Mouse (Mus musculus): ENCODE measurements at regions not wholly inside any gene's neighbourhood (a gene's known extent, or its start where the extent isn't known, plus 50 kb on each side); places are given as distances from the start of the nearest gene placed in this dataset.

DNA sequence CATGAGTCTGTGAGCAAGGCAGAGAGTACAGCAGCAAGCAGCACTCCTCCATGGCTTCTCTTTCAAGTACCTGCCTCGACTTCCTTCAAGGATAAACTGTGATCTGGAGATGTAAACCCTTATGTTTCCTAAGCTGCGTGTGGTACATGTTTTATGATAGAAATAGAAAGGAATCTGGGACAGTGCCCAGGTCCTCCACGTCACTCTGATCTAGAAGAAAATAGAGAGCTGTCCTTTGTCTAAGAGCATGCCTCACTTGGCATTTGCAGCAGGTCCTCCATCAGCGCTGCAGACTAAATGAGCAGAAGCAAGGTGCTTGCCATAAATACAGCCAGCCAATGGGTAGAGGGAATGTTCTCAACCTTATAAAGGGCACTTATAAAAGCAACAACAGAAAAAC, 156.3 kb upstream of the Zfp618 start:
- no peak for ATAC-seq

DNA sequence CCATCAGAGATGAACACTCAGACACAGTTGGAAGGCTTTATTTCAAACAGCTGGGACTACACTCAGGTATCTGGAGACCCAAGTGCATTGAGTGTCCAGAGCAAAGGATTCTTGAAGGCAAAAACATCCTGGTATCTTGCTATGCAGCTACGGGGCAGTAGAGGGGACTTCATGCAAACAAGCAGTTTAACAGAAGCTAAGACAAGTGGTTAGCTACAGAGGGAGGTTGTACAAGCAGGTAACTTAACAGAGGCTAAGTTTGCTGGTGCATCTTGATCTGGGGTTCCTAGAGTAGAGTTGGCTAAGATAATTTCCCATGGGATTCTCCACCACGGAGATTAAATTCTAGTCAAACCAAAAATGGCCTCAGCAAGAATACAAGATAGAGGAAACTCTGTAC, 145.5 kb upstream of the Zfp618 start:
- no peak for ATAC-seq

DNA sequence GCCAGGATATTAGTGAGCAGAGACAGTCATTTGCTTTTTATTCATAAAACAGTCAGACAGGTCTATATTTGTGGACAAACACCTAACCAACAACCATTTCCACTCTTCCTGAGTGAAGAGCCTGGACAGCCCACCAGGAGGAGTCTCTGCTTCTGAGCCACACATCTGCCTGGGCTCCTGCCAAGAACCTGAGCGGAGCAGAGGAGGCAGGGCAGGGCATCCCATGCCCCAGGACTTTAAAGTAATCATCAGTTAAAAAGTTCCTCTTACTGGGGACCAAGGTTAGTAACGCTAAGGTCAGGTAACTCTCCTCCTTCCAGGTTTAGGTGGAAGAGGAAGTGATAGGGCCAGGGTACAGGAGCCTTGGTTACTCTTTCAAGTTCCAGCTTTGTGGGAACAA, 144.1 kb upstream of the Zfp618 start:
- ATAC-seq = no peak

DNA sequence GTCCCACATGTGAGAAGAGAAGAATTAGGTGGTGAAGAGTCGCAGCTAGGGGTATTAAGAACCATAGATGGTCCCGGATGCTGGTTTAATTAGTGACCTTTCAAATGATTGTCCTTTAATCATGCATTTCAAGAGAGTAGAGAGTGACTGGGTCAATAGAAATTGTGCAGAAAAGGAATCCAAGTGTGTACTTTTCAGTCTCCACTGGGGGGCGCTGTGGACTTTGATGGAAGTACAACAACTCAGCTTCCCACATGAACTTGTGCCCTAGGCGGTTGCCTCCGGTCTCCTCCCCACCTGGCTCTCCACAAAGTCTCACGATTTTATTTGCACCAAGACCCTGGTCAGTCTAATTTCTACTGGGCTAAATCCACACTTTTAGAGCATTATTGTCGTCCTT, 142.8 kb upstream of the Zfp618 start:
- no peak for ATAC-seq

DNA sequence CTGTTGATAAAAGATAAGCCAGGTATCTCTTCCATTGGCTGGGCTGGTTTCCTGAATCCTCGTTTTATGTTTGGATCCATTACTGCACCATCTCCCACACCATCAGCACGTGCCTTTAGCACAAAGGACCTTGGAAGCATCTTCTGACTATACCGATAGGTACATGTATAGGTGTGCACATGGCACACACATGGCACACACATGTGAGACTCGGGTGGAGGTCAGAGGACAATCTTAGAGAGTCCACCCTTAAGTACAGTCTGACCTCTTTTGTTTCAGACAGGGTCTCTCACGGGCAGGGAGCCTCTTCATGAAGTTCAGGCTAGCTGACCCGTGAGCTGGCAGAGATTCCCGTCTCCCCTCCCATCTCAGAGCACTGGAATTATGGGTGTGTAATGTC, 142.3 kb upstream of the Zfp618 start:
- no peak for ATAC-seq

DNA sequence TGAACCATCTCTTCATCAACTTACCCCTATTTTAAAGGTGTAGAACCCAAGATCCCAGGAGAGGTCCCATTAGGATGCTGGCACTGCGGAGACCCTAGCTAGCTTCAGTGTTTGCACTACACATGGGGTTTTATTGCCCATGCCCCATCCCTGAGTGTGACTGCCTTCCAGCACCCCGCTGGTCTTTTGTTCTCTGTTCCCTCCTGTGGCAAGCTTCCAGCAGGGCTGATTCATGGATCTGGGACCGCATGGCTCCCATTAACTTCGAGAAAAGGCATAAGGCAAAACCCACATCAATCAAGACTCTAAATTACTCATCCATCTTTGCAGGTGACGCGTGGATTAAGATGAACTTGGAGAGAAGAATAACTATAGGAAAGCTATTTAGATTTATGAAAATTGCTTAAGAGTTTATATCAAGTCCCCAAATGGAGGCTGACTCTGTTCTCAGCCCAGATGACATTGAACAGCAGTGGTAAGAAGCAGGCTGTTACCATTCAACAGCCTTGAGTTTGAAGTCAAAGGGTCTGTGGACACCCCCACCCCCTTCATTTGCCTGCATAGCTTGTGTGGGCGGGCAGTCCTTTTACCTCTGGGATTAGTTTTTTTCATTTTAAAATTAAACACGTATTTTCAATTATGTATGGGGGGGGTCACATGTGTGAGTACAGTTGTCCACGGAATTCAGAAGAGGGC, 141.7 kb upstream of the Zfp618 start:
- ATAC-seq = no peak

DNA sequence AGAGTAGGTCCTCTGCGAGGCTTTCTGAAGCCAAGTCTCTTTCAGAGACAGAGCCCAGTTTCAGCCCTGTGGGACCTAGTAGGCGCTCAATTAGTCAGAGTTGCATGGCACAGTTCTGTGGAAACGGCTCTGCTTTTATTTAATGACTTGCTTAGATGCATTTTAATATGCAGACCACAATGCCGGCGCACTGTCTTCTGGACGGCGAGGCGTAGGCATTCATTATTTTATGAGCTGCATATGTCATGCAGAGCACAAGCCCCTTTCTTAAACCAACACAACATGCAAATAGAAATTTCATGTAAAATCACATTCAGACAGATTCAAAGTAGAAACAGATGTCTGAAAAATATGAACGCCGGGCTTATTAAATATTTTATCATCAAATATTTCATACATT, 140.8 kb upstream of the Zfp618 start:
- ATAC-seq = no peak

DNA sequence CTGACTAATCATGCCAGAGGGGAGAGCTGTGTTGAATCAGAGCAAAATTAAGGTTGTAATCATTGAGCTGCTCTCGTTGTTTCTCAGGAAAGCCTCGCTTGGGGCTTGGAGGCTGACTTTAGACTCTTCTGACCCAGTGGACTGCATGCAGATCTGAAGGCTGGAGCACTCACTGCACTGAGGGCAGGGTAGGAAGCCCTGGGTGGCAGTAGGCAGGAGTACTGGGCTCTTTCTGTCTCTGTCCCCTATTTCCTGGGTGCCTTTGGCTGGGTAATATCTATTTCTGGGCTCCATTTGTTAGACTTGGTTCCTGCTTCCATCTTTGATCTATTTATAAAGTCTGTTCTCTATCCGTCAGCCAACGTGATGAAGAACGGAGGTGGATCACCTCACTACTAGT, 140.1 kb upstream of the Zfp618 start:
- ATAC-seq = no peak

DNA sequence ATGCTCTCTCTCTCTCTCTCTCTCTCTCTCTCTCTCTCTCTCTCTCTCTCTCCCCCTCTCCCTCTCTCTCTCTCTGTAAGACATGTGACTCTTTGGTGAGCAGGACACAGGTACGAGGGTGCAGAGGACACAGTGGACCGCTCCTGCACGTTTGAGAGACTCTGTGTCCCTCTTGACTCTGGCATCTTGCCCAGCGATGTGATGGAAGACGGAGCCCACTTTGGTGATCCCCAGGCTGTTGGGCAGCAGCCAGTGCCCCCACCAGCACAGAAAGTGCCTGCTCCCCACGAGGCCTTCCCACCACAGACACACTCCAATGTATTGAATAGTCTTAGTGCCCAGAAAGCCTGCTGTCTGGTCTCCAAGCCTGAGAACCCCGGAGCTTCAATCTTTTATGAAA, 136.4 kb upstream of the Zfp618 start:
- no peak for ATAC-seq

DNA sequence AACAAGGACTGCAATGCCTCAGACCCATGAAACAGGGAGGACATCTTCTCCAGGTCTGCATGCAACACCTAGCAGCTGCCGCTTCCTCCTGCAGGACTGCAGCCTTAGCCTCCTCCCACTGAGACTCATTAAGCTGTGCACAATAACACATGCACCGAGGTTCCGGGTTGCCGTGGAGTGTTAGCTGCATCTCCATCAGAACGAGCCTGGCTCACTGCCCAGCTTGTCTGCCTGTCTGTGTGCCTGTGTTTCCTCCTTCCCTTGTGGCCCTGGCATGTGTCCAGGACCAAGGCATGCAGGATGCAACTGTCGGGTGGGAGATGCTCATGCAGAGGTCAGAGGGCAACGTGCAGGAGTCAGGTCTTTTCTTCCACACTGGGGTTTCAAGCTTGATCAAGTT, 131.4 kb upstream of the Zfp618 start:
- ATAC-seq = no peak

DNA sequence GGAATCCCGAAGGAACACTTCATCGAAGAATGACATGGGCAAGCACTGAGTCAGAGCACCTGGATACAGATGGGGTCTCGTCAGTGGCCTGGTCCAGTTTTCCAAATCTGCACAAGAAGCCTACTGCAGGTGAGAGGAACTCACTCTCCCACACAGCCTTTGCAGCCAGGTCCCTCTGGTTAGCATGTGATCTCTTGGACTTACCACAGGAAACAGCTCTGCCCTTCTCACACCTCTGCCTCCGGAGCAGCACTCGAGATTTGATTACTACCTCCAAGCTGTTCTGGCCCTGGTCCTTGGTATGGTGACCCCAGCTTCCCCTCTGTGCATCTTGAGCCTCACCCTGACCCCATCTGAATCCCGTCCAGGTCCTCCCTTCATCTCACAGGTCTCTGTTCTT, 128.5 kb upstream of the Zfp618 start:
- no peak for ATAC-seq

DNA sequence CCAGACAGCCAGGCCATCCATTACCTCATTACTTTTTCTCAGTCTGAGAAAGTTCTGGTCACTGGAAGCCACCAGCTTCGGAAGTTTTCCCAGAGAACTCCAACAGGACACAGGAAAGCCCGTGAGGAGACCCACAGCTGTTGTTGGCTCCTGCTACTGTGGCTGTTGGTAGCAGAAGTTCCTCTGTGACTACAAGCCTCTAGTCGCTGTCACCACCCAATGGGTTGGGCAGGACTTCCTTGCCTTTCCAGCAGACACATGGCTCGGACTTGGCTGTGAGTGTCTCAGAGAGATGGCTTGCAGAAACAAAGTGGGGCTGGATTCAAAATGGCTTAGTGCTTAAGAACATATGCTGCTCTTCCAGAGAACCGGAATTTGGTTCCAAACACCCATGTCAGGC, 114.8 kb upstream of the Zfp618 start:
- ATAC-seq = no peak

DNA sequence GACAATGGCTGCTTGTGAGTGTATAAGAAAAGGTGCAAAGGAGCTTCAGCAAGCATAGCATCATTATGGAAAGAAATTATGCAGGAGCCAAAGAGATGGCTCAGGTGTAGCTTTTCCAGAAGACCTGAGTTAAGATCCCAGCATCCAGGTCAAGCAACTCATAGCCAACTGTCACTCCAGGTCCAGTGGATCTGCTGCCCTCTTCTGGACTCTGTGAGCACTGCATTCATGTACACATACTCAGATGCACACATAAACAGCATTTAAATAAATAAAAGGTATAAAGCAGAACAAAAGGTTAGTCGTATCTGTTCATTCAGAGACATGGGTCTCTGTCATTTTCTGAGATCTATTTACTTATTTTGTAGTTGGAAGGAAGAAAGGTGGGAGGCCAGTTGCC, 112.0 kb upstream of the Zfp618 start:
- no peak for ATAC-seq

DNA sequence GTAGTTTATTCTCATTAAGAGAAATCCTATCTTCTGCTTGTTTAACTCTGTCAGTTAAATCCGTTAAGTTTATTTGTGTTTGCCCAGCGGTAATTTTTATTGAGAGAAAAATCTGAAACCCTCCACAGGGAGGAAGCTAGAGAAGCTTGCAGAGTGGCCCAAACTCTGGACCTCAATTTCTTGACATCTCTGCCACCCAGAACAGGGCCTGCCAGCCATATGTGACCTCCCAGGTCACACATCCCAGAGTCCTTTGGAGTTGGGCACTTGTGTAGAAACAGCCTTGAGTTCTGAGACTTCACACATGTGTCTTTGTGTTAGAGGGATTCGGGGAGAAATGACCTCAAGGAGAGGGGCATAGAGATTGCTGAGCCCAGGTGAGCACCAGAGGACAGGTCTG, 109.0 kb upstream of the Zfp618 start:
- no peak for ATAC-seq

DNA sequence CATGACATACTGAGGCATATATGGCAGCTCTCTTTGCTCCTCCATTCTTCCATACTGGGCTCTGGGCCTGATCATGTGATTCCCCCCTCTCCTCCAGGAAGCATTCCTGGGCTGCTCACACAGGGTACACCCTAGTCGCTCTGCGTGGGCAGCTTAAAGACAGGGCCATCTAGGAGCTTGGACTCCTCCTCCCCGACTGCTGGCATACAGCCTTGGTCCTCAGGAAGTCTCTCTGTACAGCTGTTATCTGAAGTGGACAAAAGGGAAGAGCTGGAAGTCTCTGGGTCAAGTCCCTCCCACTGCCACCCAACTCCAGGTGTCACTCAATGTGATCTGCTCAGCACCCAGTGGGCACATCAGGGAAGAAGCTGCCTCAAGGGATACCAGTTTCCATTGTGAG, 102.6 kb upstream of the Zfp618 start:
- ATAC-seq = no peak

DNA sequence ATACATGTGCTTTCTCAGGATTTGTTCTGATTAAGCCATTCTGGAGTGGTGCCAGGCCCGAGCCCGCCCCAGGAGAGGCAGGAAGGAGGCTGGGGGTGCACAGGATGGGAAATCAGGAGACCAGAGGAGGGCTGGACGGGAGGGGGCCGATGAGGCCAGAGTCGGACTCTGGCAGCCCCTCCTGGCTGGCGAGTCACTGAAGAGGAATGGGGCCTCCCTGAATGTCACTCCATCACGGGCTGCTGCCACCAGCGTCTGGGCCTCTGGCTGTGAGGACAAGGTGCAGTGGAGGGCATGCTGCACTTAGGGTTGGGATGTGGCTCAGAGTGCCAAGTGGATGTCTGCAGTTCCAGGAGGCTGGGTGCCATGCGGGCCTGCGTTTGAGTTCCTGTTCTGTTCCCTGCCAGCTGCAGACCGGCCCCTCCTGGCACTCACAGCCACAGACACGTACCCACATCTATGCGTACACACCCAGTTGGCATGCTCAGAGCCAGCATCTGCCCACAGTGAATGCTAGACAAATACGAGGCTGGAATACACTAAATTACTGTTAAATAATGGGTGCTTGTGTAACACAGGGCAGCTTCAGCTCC, 94.9 kb upstream of the Zfp618 start:
- ATAC-seq = no peak

DNA sequence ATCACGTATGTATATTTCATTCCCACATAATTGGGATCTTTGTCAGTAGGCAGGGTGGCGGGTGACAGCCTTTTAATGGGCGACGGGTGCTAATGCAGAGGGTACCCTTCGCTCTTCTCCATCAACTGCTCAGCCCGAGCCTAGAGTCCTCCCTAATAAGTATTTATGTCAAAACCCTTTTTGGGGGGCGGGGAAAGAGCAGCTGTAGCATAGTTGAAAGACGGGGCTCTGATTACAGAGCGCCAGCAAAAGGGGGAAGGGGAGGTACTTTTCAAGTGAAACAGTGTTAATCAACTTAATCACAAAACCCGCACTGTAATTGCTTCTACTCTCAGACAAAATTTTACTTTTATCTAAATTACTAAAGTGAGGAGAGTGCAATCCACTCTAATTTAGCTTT, 92.8 kb upstream of the Zfp618 start:
- no peak for ATAC-seq

DNA sequence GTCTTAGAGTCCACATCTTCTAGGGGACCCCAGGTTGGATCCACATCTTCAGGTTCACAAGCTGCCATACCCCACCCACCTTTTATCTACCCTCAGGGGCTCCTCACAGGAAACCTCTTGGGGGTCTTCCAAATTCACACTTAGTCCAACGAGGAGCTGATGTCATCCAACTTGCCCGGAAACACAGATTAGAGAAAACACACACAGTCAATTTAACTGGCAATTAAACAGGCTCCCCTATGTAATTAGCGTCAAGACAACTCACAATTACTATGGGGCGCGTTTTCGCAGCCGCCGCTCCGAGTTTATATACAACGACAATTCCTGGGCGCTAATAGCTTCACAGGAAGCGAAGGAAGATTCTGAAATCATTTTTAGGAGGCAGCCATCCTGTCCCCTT, 91.4 kb upstream of the Zfp618 start:
- no peak for ATAC-seq

DNA sequence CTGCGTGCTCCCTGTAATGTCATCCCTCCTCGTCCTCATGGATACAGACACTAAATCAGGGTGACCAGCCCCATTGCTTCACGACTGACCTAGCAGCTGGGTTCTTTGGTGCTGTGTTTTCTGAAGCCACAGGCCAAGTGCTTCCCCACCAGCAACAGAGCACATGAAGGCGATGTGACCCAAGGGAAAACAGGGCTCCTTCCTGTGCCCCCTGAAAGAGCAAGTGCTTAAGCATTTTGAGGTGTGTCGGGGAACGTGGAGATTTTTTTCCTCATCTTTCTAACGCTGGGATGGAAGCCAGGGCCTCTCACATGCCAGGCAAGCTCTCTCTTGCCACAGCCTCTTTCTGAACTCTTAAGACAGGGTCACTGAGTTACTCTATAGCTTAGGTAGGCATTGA, 87.3 kb upstream of the Zfp618 start:
- ATAC-seq = no peak

DNA sequence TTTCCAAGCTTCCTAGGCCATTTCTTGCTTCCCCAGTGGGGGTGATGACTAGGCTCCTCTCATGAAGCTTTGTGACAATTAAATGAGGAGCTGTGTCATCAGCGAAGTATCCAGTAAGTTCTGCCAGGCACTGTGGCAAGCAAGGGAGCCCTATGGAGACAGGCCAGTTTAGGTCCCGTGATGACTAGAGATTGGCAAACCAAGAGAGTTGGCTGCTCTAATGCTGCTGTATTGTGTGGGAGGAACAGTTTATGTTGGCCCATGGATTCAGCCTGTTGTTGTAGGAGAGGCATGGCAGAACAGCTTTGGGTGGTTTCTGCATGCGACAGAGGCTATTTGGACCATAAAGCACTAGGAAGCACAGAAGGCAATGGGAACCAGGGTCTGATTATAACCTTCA, 86.4 kb upstream of the Zfp618 start:
- no peak for ATAC-seq

DNA sequence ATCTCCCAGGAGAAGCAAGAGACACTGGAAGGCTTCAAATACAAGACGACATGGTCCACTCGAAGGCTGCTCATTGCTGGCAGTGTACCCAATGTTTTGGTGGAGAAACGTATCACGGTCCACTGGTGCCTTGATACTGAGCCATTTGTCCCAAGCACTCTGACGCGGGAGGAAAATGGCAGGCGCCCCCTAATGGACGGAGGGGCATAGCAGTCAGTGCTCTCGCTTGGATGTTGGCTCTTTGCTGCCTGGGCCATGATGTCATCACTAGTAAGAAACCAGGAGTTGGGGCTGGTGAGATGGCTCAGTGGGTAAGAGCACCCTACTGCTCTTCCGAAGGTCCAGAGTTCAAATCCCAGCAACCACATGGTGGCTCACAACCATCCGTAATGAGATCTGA, 83.5 kb upstream of the Zfp618 start:
- ATAC-seq = no peak

DNA sequence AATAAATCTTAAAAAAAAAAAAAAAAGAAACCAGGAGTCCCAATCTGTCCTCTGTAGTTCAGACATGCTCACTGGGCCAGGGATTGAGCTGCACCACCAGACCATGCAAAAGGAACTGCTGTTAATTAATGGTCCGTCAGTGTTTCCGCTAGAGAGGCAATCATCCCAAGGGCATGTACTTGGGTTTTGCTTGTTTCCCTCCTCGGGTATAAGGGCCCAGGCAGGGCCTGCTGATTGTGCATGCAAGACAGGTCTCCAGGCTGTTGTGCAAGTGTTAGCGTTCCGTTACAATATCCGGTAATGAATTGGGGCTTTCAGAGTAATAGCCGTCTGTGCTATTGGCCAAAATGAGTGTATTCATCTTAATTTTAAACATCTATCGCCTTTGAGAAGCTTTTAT, 83.1 kb upstream of the Zfp618 start:
- no peak for ATAC-seq

DNA sequence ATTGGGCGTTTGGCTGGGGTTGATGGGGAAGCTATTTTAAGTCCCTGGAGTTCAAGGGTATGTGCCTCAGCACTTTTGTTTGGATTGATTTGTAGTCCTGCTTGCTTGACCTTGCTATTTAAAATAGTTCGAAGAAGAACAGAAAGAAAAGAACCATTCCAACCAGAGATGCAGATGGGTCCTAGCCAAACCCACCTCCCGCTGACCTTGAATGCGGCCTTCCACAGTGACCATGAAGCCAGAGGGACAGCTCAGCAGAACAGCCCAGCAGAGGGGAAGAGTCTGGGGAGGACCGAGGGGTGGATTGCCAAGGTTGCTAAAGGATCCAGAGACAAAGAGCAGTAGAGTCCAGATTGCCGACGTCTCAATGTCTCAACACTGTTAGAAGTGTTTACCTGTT, 76.6 kb upstream of the Zfp618 start:
- ATAC-seq = no peak

DNA sequence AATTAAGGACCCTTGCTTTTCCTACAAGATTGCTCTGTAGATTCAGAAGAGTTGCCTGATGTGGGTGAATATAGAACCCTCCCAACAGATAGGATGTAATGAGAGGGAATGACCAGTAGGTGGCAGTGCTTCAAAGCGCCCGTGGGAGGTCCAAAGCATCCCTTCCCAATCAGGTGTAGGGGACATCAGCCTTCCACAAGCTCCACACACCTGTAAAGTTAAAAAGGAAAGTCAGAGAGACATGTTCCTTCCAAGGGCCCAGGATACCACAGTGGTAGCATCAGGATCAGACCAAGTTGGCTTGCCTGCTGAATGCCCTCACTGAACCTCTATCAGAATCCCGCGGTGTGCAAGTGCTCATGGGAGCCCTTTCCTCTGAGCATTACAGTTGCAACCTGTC, 75.7 kb upstream of the Zfp618 start:
- no peak for ATAC-seq

Data from inflammation-experienced regulatory T-cells, adult 6 months (primary cell).